Mouse (Mus musculus) cerebellum, postnatal 36 days (tissue): ENCODE data around the gene Acad11.

Experiments used
- DNase-seq, 2 experiments: peaks; one replicate each; pipeline ENCODE4 v3.0.0; 2021 to 2022; ENCODE audit warnings: mixed read lengths in 2 of 2

Gene Acad11

GRCm38 (mm10) chr9:104063244-104063961 is at the start of gene Acad11:
TSS of gene Acad11 (plus strand) at chr9:104063377.
- peak; percentile 82 to 94 for DNase-seq

GRCm38 (mm10) chr9:104014526-104014925 is 48.7 kb upstream of the Acad11 start:
- no peak for DNase-seq

- DNase-seq, result no peak
Observed at GRCm38 (mm10) chr9:104021026-104021425, 42.2 kb upstream of the Acad11 start.

- no peak for DNase-seq
Observed at GRCm38 (mm10) chr9:104027186-104027585, 36.0 kb upstream of the Acad11 start.

- DNase-seq, result no peak
Observed at GRCm38 (mm10) chr9:104029861-104030260, 33.3 kb upstream of the Acad11 start.

- no peak for DNase-seq
Observed at GRCm38 (mm10) chr9:104034231-104034630, 28.9 kb upstream of the Acad11 start.

- DNase-seq, result no peak
Observed at GRCm38 (mm10) chr9:104034718-104035117, 28.5 kb upstream of the Acad11 start.

GRCm38 (mm10) chr9:104035261-104036015 is 27.7 kb upstream of the Acad11 start:
- peak; percentile 61 to 65 for DNase-seq

GRCm38 (mm10) chr9:104038266-104038665 is 24.9 kb upstream of the Acad11 start:
- no peak for DNase-seq

GRCm38 (mm10) chr9:104039031-104039695 is 24.0 kb upstream of the Acad11 start:
- no peak for DNase-seq

GRCm38 (mm10) chr9:104039742-104040141 is 23.4 kb upstream of the Acad11 start:
- no peak for DNase-seq

- DNase-seq, result no peak
Observed at GRCm38 (mm10) chr9:104040362-104040761, 22.8 kb upstream of the Acad11 start, which contains the start of gene Gm28305. TSS of gene Gm28305 (plus strand) at chr9:104040662.

GRCm38 (mm10) chr9:104043676-104044075 is 19.5 kb upstream of the Acad11 start:
- DNase-seq, result no peak

GRCm38 (mm10) chr9:104051028-104051427 is 12.1 kb upstream of the Acad11 start:
- no peak for DNase-seq

GRCm38 (mm10) chr9:104062430-104063243 is 540 bp upstream of the Acad11 start, which contains the start of gene Uba5:
TSS of gene Uba5 (minus strand) at chr9:104063134.
- DNase-seq, result peak in 1 of 2 experiments; percentile 77

GRCm38 (mm10) chr9:104064571-104064970 is 1.4 kb downstream of the Acad11 start:
- no peak for DNase-seq

- DNase-seq, result no peak
Observed at GRCm38 (mm10) chr9:104070241-104070640, 7.1 kb downstream of the Acad11 start.

GRCm38 (mm10) chr9:104070863-104071604 is 7.9 kb downstream of the Acad11 start:
- no peak for DNase-seq

- DNase-seq, result no peak
Observed at GRCm38 (mm10) chr9:104075808-104076207, 12.6 kb downstream of the Acad11 start.

GRCm38 (mm10) chr9:104078780-104079179 is 15.6 kb downstream of the Acad11 start:
- no peak for DNase-seq

- DNase-seq, result peak; percentile 21 to 23
Observed at GRCm38 (mm10) chr9:104079379-104079778, 16.2 kb downstream of the Acad11 start.

- no peak for DNase-seq
Observed at GRCm38 (mm10) chr9:104080038-104080437, 16.9 kb downstream of the Acad11 start.
